Mouse (Mus musculus): ENCODE results near the gene Slc9a1.

DNA sequence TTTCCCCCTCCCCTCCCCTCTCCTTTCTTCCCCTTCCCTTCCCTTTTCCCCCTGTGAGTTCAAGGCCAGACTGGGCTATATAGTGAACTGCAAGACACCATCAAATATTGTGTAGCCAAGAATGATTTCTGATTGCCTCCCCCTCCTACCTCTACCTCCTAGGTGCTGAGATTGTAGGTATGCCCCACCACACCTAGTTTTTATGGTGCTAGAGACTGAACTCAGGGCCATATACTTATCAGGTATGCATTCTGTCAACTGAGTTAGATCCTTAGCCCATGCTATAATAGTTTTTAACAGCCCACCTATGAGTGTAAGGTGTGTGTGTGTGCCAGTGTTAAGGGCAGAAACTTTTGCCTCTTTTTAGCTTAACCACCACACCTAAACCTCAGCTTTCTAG lies 17.5 kb downstream of the Slc9a1 start:
- no peak for TF ChIP-seq CTCF (IDR thresholded peaks at IDR 0.05; ENCODE audit: low read depth)
- TF ChIP-seq EP300 (IDR thresholded peaks at IDR 0.05; ENCODE audit: low read depth) = no peak
